Mouse (Mus musculus) olfactory bulb, adult 2 months (tissue): Measurements from ENCODE around the gene Msmb.

Source experiments
- CTCF ChIP-seq: fragments of 200-500 bp; IDR thresholded peaks from 2 replicates; pipeline ENCODE4 v1.5.1; 2012; ENCODE audit warnings: low read depth, mild to moderate bottlenecking, low read length, moderate library complexity; ENCODE audit not compliant: insufficient read depth
- POLR2A ChIP-seq: fragments of 200-500 bp; IDR thresholded peaks from 2 replicates; pipeline ENCODE4 v1.6.1; 2012; ENCODE audit warnings: mild to moderate bottlenecking, low read depth, low read length, moderate library complexity; ENCODE audit not compliant: insufficient read depth

GRCm38 (mm10) chr14:32161090-32161885, 19.5 kb downstream of the Msmb start:
- TF ChIP-seq CTCF: no peak
- no peak for TF ChIP-seq POLR2A
